Mouse (Mus musculus) G1E (cell line): ENCODE data around the gene Hoxc5.

ENCODE experiments used
- CTCF ChIP-seq: IDR thresholded peaks from 2 replicates; pipeline ENCODE4 v1.5.1; 2012; ENCODE audit warnings: low read depth, low read length, inconsistent platforms, mixed read lengths
- GATA1 ChIP-seq: IDR thresholded peaks from 2 replicates; pipeline ENCODE4 v1.6.1; 2012; ENCODE audit warnings: borderline replicate concordance, low read length, inconsistent platforms, mixed read lengths
- POLR2AphosphoS5 ChIP-seq: IDR thresholded peaks from 2 replicates; pipeline ENCODE4 v1.6.1; 2012; ENCODE audit warnings: low read depth, low read length, inconsistent platforms; ENCODE audit not compliant: insufficient replicate concordance
- TAL1 ChIP-seq: conservative IDR thresholded peaks from 2 replicates; pipeline ENCODE4 v1.6.1; 2012; ENCODE audit warnings: low read depth, low read length, inconsistent platforms, mixed read lengths

- no peak for TF ChIP-seq CTCF
- no peak for TF ChIP-seq POLR2AphosphoS5
- TF ChIP-seq GATA1 = no peak
- TF ChIP-seq TAL1 = no peak
Measured at GRCm38 (mm10) chr15:102967511-102968397, 511 bp downstream of the Hoxc5 start.
